Mouse (Mus musculus) c-Kit-negative CD71-positive TER-119-positive erythroid progenitor cells, embryonic 14.5 days (primary cell): ENCODE results near the gene D030056L22Rik.

ENCODE experiments used
- DNase-seq: peaks from one replicate; pipeline ENCODE4 v3.0.0-alpha.2; 2013; ENCODE audit warnings: low read depth, low spot score

The D030056L22Rik gene

DNA sequence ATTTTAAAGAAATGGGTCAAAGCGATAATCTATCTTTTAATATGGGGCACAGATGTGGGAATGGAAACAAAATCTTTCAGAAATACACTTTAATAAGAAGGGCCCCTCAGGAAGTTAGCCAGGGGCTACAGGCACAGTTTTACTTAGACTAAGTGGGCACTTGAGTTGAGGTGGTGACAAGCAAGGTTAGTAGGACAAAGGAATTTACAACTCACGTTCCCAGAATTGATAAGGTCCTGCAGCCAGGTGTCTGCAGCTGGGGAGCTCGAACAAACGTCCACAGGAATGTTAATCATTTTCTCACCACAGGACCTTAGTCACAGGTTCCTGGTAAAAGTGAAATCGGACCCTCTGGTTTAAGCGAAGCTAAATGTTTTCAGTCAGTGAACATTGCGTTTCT lies 18.1 kb downstream of the D030056L22Rik start:
- no peak for DNase-seq

GRCm38 (mm10) chr19:18735901-18736300 lies 22.9 kb downstream of the D030056L22Rik start:
- no peak for DNase-seq

GRCm38 (mm10) chr19:18739146-18739545 lies 26.2 kb downstream of the D030056L22Rik start:
- DNase-seq, result no peak

DNA sequence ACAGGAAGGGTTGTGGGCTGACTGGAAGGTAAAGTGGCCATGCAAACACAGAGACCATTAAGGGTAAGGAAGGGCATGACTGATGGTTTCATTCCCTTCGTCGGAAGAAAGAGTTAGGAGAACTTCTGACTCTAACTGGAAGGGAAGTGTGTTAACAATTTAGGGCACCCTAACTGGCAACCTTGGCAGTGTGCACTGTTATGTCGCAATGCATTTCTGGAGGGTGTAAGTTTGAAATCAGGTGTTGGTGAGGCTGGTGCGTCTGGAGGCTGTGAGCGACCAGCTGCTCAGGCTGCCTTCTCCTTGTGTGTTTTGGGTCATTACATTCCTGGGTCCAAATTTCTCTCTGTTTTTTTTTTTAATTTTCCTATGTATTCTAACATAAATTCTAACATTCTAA lies 31.0 kb downstream of the D030056L22Rik start:
- DNase-seq, result no peak

- no peak for DNase-seq
These were observed 33.8 kb downstream of the D030056L22Rik start for GRCm38 (mm10) chr19:18746576-18747340.

DNA sequence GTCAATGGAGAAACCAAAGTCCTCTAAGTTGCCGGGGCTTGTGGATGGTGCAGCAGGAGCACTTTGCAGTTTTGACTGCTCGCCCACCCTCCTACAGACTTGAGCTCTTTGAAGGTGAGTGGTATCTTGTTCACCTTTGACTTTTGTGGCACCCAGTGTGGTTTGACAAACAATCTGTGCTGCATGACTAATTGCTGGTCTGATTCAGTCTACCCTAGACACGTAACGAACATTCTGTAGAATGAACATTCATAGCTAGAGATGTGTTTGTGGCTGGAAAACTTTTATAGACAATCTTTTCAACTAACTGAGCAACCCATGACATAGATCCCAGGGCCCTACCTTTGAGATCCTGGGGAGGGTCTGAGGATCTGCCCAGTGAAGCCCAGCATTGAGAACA lies 34.4 kb downstream of the D030056L22Rik start:
- no peak for DNase-seq

DNA sequence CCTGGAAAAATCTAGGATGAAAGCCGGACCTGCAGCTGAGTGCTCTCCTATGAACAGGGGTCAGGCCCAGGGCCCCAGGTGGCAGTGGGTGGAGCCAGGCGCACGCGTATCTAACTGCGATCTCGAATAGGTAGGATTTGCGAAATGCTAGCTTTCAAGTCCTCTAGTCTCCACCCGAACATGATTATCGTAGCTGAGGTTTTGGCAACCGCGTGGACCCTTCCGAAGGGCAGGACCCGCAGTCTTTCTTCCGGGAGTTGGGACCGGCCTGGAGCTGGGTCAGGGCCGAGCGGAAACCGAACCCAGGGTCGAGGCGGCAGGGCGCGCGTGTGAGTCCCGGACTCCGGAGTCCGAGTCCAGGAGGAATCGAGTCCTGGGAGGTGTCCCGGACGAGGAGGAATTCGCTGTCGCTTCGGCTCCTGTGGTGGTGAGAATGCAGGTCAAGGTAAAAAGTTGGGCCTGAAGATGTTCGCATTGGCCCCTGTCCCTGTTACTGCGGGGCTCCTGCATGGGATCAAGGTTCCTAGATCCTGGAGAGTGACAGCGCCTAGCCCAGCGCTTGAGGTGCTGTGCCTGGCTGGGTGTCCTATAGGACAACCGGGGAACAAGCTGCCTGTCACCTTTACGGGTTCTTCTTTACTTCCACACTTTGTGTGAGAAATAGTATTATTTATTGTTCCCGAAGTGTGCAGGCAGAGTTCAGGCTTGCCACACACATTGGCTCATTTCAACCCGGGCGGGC lies 36.8 kb downstream of the D030056L22Rik start, which contains the start of gene Trpm6:
Trpm6 (plus strand) TSS at position 386 of the 742 bp plus-strand sequence.
- DNase-seq, result no peak

DNA sequence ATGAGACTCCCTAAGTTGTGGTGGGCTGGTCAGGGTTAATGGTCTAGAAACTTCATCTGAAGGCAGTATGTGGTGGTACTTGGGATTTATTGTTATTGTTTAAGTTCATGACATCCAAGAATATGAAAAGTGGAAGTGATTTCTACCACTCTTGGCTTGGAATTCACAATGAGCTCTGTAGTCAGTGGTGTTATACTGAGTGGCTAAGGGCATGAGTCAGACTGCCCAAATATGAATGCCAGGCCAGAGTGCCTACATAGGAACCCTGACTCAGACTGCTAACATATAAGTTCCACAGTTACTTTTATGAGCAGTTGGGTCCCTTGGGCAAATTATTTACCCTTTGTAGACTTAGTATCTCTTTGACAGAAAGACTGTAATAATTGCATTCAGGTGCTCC lies 44.2 kb downstream of the D030056L22Rik start:
- no peak for DNase-seq

GRCm38 (mm10) chr19:18757706-18758105 lies 44.7 kb downstream of the D030056L22Rik start:
- no peak for DNase-seq

GRCm38 (mm10) chr19:18758269-18758668 lies 45.3 kb downstream of the D030056L22Rik start:
- DNase-seq, result no peak

- DNase-seq, result no peak
These were observed 45.9 kb downstream of the D030056L22Rik start for GRCm38 (mm10) chr19:18758916-18759315.

DNA sequence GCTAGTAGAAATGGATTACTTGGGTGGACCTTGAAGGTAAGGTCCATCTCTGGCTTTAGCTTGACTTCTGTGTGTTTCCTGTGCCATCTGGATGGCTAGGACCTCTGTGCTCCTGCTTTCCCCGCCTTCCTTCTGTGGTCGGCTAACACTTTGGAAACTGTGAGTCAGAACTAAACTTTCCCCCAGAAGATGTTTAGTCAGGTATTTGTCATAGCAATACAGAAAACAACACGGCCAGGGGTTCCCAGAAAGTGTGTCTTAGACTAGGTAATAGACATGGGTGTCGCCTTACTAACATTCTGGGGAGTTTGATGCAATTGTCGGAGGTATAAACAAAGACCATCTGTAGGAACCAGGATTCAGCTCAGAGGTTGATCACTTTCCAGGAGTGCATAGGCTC lies 53.4 kb downstream of the D030056L22Rik start:
- DNase-seq, result no peak
